Mouse (Mus musculus): Measurements from ENCODE around the gene Tmem40. TPM values are rescaled to one million over a fixed set of nuclear protein-coding genes. Genes with fewer than 3 reads are reported as not detected.

Tmem40 gene
- polyA plus RNA-seq, 1 experiment from 2014 or later = 34.2 TPM

- peak; percentile 28 for ATAC-seq (ENCODE audit: insufficient read depth, low FRiP score)
- Histone ChIP-seq H3K4me3 (replicated peaks; ENCODE audit: low read length) (peak overlapping the region; percentile 16), H3K27ac (ENCODE audit: low read length) (peak overlapping the region; percentile 87)
Measured at GRCm38 (mm10) chr6:115758981-115759435, 3.2 kb downstream of the Tmem40 start.

GRCm38 (mm10) chr6:115755536-115755935, 6.7 kb downstream of the Tmem40 start:
- Histone ChIP-seq H3K4me2 (ENCODE audit: low read depth, low read length) (no peak overlapping the region), H3K9me3 (replicated peaks; ENCODE audit: control insufficient read depth, low read length) (no peaks in the 10 kb centered on the region), H3K4me1 (ENCODE audit: control insufficient read depth, insufficient read depth, low read length) (peaks cover 11% of the 10 kb centered on the region; the same call in 1 of the 2 replicates), H3K9ac (ENCODE audit: low read length) (no peak overlapping the region), H3K27ac (ENCODE audit: low read length) (no peak overlapping the region), H3K4me3 (replicated peaks; ENCODE audit: low read length) (no peak overlapping the region), H3K36me3 (ENCODE audit: control insufficient read depth, insufficient read depth, low read length) (no peaks in the 10 kb centered on the region), H3K27me3 (ENCODE audit: control insufficient read depth, insufficient read depth, low read length) (no peaks in the 10 kb centered on the region)
- ATAC-seq (ENCODE audit: insufficient read depth, low FRiP score) = no peak
- WGBS = 74% methylated on average over 7 of the region's 7 CpGs

More at GRCm38 (mm10) chr6:115758981-115759435, 3.2 kb downstream of the Tmem40 start:
- WGBS = 44% methylated on average over 9 of the region's 9 CpGs
- H3K9ac ChIP-seq (ENCODE audit: low read length) = peak overlapping the region; percentile 27; the same call in 1 of the 2 replicates
- H3K4me2 ChIP-seq (ENCODE audit: low read depth, low read length) = peak overlapping the region; percentile 23; the same call in 1 of the 2 replicates
- no peaks in the 10 kb centered on the region for H3K27me3 ChIP-seq (ENCODE audit: control insufficient read depth, insufficient read depth, low read length)
- no peaks in the 10 kb centered on the region for H3K36me3 ChIP-seq (ENCODE audit: control insufficient read depth, insufficient read depth, low read length)
- no peaks in the 10 kb centered on the region for H3K9me3 ChIP-seq (replicated peaks; ENCODE audit: control insufficient read depth, low read length)
- H3K4me1 ChIP-seq (ENCODE audit: control insufficient read depth, insufficient read depth, low read length) = peaks cover 16% of the 10 kb centered on the region

- Histone ChIP-seq H3K27ac (ENCODE audit: low read length) (no peak overlapping the region), H3K4me2 (ENCODE audit: low read depth, low read length) (no peak overlapping the region), H3K27me3 (ENCODE audit: control insufficient read depth, insufficient read depth, low read length) (no peaks in the 10 kb centered on the region), H3K4me1 (ENCODE audit: control insufficient read depth, insufficient read depth, low read length) (no peaks in the 10 kb centered on the region), H3K36me3 (ENCODE audit: control insufficient read depth, insufficient read depth, low read length) (no peaks in the 10 kb centered on the region), H3K4me3 (replicated peaks; ENCODE audit: low read length) (no peak overlapping the region), H3K9me3 (replicated peaks; ENCODE audit: control insufficient read depth, low read length) (no peaks in the 10 kb centered on the region), H3K9ac (ENCODE audit: low read length) (no peak overlapping the region)
- ATAC-seq (ENCODE audit: insufficient read depth, low FRiP score) = no peak
- 35% methylated on average over 1 of the region's 1 CpGs for WGBS
Measured at GRCm38 (mm10) chr6:115746326-115746725, 15.9 kb downstream of the Tmem40 start.

GRCm38 (mm10) chr6:115743569-115743968, 18.6 kb downstream of the Tmem40 start:
- no peaks in the 10 kb centered on the region for H3K27me3 ChIP-seq (ENCODE audit: control insufficient read depth, insufficient read depth, low read length)
- no peak overlapping the region for H3K9ac ChIP-seq (ENCODE audit: low read length)
- no peak overlapping the region for H3K4me3 ChIP-seq (replicated peaks; ENCODE audit: low read length)
- H3K27ac ChIP-seq (ENCODE audit: low read length) = no peak overlapping the region
- H3K4me1 ChIP-seq (ENCODE audit: control insufficient read depth, insufficient read depth, low read length) = no peaks in the 10 kb centered on the region
- H3K4me2 ChIP-seq (ENCODE audit: low read depth, low read length) = no peak overlapping the region
- WGBS = 0% methylated on average over 1 of the region's 1 CpGs
- peak; percentile 90 for ATAC-seq (ENCODE audit: insufficient read depth, low FRiP score)
- no peaks in the 10 kb centered on the region for H3K9me3 ChIP-seq (replicated peaks; ENCODE audit: control insufficient read depth, low read length)
- H3K36me3 ChIP-seq (ENCODE audit: control insufficient read depth, insufficient read depth, low read length) = no peaks in the 10 kb centered on the region

- Histone ChIP-seq H3K36me3 (ENCODE audit: control insufficient read depth, insufficient read depth, low read length) (no peaks in the 10 kb centered on the region), H3K27ac (ENCODE audit: low read length) (no peak overlapping the region), H3K27me3 (ENCODE audit: control insufficient read depth, insufficient read depth, low read length) (no peaks in the 10 kb centered on the region), H3K4me1 (ENCODE audit: control insufficient read depth, insufficient read depth, low read length) (no peaks in the 10 kb centered on the region), H3K4me2 (ENCODE audit: low read depth, low read length) (no peak overlapping the region), H3K9me3 (replicated peaks; ENCODE audit: control insufficient read depth, low read length) (peaks cover 3% of the 10 kb centered on the region; the same call in 1 of the 2 replicates), H3K9ac (ENCODE audit: low read length) (no peak overlapping the region), H3K4me3 (replicated peaks; ENCODE audit: low read length) (no peak overlapping the region)
- 82% methylated on average over 5 of the region's 5 CpGs for WGBS
- ATAC-seq (ENCODE audit: insufficient read depth, low FRiP score) = no peak
Measured at GRCm38 (mm10) chr6:115739056-115739455, 23.2 kb downstream of the Tmem40 start.

GRCm38 (mm10) chr6:115734909-115735308, 27.3 kb downstream of the Tmem40 start:
- 72% methylated on average over 4 of the region's 4 CpGs for WGBS
- no peak overlapping the region for H3K27ac ChIP-seq (ENCODE audit: low read length)
- ATAC-seq (ENCODE audit: insufficient read depth, low FRiP score) = no peak
- H3K4me2 ChIP-seq (ENCODE audit: low read depth, low read length) = no peak overlapping the region
- no peak overlapping the region for H3K9ac ChIP-seq (ENCODE audit: low read length)
- H3K36me3 ChIP-seq (ENCODE audit: control insufficient read depth, insufficient read depth, low read length) = no peaks in the 10 kb centered on the region
- no peak overlapping the region for H3K4me3 ChIP-seq (replicated peaks; ENCODE audit: low read length)
- H3K27me3 ChIP-seq (ENCODE audit: control insufficient read depth, insufficient read depth, low read length) = no peaks in the 10 kb centered on the region
- peaks cover 3% of the 10 kb centered on the region; the same call in 1 of the 2 replicates for H3K9me3 ChIP-seq (replicated peaks; ENCODE audit: control insufficient read depth, low read length)
- H3K4me1 ChIP-seq (ENCODE audit: control insufficient read depth, insufficient read depth, low read length) = peaks cover 3% of the 10 kb centered on the region; the same call in 1 of the 2 replicates

- Histone ChIP-seq H3K4me2 (ENCODE audit: low read depth, low read length) (no peak overlapping the region), H3K4me1 (ENCODE audit: control insufficient read depth, insufficient read depth, low read length) (peaks cover 3% of the 10 kb centered on the region; the same call in 1 of the 2 replicates), H3K36me3 (ENCODE audit: control insufficient read depth, insufficient read depth, low read length) (no peaks in the 10 kb centered on the region), H3K4me3 (replicated peaks; ENCODE audit: low read length) (no peak overlapping the region), H3K27me3 (ENCODE audit: control insufficient read depth, insufficient read depth, low read length) (no peaks in the 10 kb centered on the region), H3K27ac (ENCODE audit: low read length) (no peak overlapping the region), H3K9ac (ENCODE audit: low read length) (no peak overlapping the region; the same call in 1 of the 2 replicates), H3K9me3 (replicated peaks; ENCODE audit: control insufficient read depth, low read length) (peaks cover 3% of the 10 kb centered on the region)
- 76% methylated on average over 22 of the region's 22 CpGs for WGBS
- 0 out of 2 replicates have a peak, but pooled peaks have one; percentile 27 for ATAC-seq (ENCODE audit: insufficient read depth, low FRiP score)
Measured at GRCm38 (mm10) chr6:115732341-115732928, 29.8 kb downstream of the Tmem40 start.

- no peaks in the 10 kb centered on the region for H3K36me3 ChIP-seq (ENCODE audit: control insufficient read depth, insufficient read depth, low read length)
- no peaks in the 10 kb centered on the region for H3K27me3 ChIP-seq (ENCODE audit: control insufficient read depth, insufficient read depth, low read length)
- peaks cover 3% of the 10 kb centered on the region; the same call in 1 of the 2 replicates for H3K4me1 ChIP-seq (ENCODE audit: control insufficient read depth, insufficient read depth, low read length)
- no peak overlapping the region for H3K27ac ChIP-seq (ENCODE audit: low read length)
- H3K9ac ChIP-seq (ENCODE audit: low read length) = 0 out of 2 replicates have a peak overlapping the region, but pooled peaks have one; percentile 3
- H3K4me2 ChIP-seq (ENCODE audit: low read depth, low read length) = no peak overlapping the region
- H3K9me3 ChIP-seq (replicated peaks; ENCODE audit: control insufficient read depth, low read length) = peaks cover 3% of the 10 kb centered on the region
- no peak overlapping the region for H3K4me3 ChIP-seq (replicated peaks; ENCODE audit: low read length)
- 44% methylated on average over 20 of the region's 20 CpGs for WGBS
- no peak for ATAC-seq (ENCODE audit: insufficient read depth, low FRiP score)
Measured at GRCm38 (mm10) chr6:115730560-115731342, 31.5 kb downstream of the Tmem40 start.

- no peak overlapping the region for H3K27ac ChIP-seq (ENCODE audit: low read length)
- no peak overlapping the region for H3K4me2 ChIP-seq (ENCODE audit: low read depth, low read length)
- no peaks in the 10 kb centered on the region; the same call in 1 of the 2 replicates for H3K9me3 ChIP-seq (replicated peaks; ENCODE audit: control insufficient read depth, low read length)
- H3K4me1 ChIP-seq (ENCODE audit: control insufficient read depth, insufficient read depth, low read length) = peaks cover 3% of the 10 kb centered on the region; the same call in 1 of the 2 replicates
- no peaks in the 10 kb centered on the region for H3K36me3 ChIP-seq (ENCODE audit: control insufficient read depth, insufficient read depth, low read length)
- ATAC-seq (ENCODE audit: insufficient read depth, low FRiP score) = no peak
- H3K9ac ChIP-seq (ENCODE audit: low read length) = no peak overlapping the region
- WGBS = 60% methylated on average over 2 of the region's 2 CpGs
- H3K27me3 ChIP-seq (ENCODE audit: control insufficient read depth, insufficient read depth, low read length) = no peaks in the 10 kb centered on the region
- no peak overlapping the region for H3K4me3 ChIP-seq (replicated peaks; ENCODE audit: low read length)
Measured at GRCm38 (mm10) chr6:115727570-115727969, 34.6 kb downstream of the Tmem40 start.
